Mouse (Mus musculus): ENCODE measurements around the gene Wdr41. TPM values are rescaled to one million over a fixed set of nuclear protein-coding genes. Genes with fewer than 3 reads are reported as not detected.
A peak's percentile ranks its signal among the peaks of the same experiment; 100 is the strongest.

Gene Wdr41
- polyA plus RNA-seq, 1 experiment from 2014 or later, result 20.3 TPM

- H3K9ac ChIP-seq (ENCODE audit: low read depth, low read length), result no peak overlapping the region
- no peaks in the 10 kb centered on the region for H3K4me1 ChIP-seq (replicated peaks; ENCODE audit: insufficient read depth, low read length)
- H3K36me3 ChIP-seq (ENCODE audit: insufficient read depth, low read length), result no peaks in the 10 kb centered on the region
- H3K4me2 ChIP-seq (ENCODE audit: low read length), result no peak overlapping the region
- H3K27me3 ChIP-seq (ENCODE audit: insufficient read depth, low read length), result no peaks in the 10 kb centered on the region
- H3K9me3 ChIP-seq (replicated peaks; ENCODE audit: low read length), result no peaks in the 10 kb centered on the region
- TF ChIP-seq CTCF (IDR thresholded peaks at IDR 0.05; ENCODE audit: low read depth), result no peak
- H3K27ac ChIP-seq, result 0 out of 2 replicates have a peak overlapping the region, but pooled peaks have one; percentile 2
- ATAC-seq (replicated peaks; ENCODE audit: low FRiP score, low read depth), result no peak
- no peak for DNase-seq (ENCODE audit: low spot score)
- 44% methylated on average over 17 of the region's 17 CpGs for WGBS
- no peak overlapping the region for H3K4me3 ChIP-seq (replicated peaks; ENCODE audit: low read depth, low read length)
These were observed 56.1 kb downstream of the Wdr41 start for GRCm38 (mm10) chr13:95032127-95032831.

GRCm38 (mm10) chr13:95032973-95033372, 56.8 kb downstream of the Wdr41 start:
- Histone ChIP-seq H3K4me3 (replicated peaks; ENCODE audit: low read depth, low read length) (no peak overlapping the region), H3K9ac (ENCODE audit: low read depth, low read length) (no peak overlapping the region), H3K36me3 (ENCODE audit: insufficient read depth, low read length) (no peaks in the 10 kb centered on the region), H3K27me3 (ENCODE audit: insufficient read depth, low read length) (no peaks in the 10 kb centered on the region), H3K4me1 (replicated peaks; ENCODE audit: insufficient read depth, low read length) (no peaks in the 10 kb centered on the region), H3K9me3 (replicated peaks; ENCODE audit: low read length) (no peaks in the 10 kb centered on the region), H3K27ac (peak overlapping the region; percentile 40; the same call in 1 of the 2 replicates), H3K4me2 (ENCODE audit: low read length) (no peak overlapping the region)
- 66% methylated on average over 6 of the region's 6 CpGs for WGBS
- no peak for DNase-seq (ENCODE audit: low spot score)
- no peak for TF ChIP-seq CTCF (IDR thresholded peaks at IDR 0.05; ENCODE audit: low read depth)
- ATAC-seq (replicated peaks; ENCODE audit: low FRiP score, low read depth), result peak; percentile 55

GRCm38 (mm10) chr13:95034094-95034493, 58.0 kb downstream of the Wdr41 start:
- no peaks in the 10 kb centered on the region for H3K36me3 ChIP-seq (ENCODE audit: insufficient read depth, low read length)
- ATAC-seq (replicated peaks; ENCODE audit: low FRiP score, low read depth), result no peak

GRCm38 (mm10) chr13:95034715-95035114, 58.6 kb downstream of the Wdr41 start:
- DNase-seq (ENCODE audit: low spot score) (no peak), ATAC-seq (replicated peaks; ENCODE audit: low FRiP score, low read depth) (no peak)
- Histone ChIP-seq H3K27ac (no peak overlapping the region), H3K4me2 (ENCODE audit: low read length) (no peak overlapping the region), H3K27me3 (ENCODE audit: insufficient read depth, low read length) (no peaks in the 10 kb centered on the region), H3K4me3 (replicated peaks; ENCODE audit: low read depth, low read length) (no peak overlapping the region), H3K9me3 (replicated peaks; ENCODE audit: low read length) (no peaks in the 10 kb centered on the region), H3K9ac (ENCODE audit: low read depth, low read length) (no peak overlapping the region), H3K4me1 (replicated peaks; ENCODE audit: insufficient read depth, low read length) (no peaks in the 10 kb centered on the region), H3K36me3 (ENCODE audit: insufficient read depth, low read length) (no peaks in the 10 kb centered on the region)
- no peak for TF ChIP-seq CTCF (IDR thresholded peaks at IDR 0.05; ENCODE audit: low read depth)
- WGBS, result 81% methylated on average over 2 of the region's 2 CpGs

More at GRCm38 (mm10) chr13:95034094-95034493, 58.0 kb downstream of the Wdr41 start:
- no peak overlapping the region for H3K9ac ChIP-seq (ENCODE audit: low read depth, low read length)
- 62% methylated on average over 9 of the region's 9 CpGs for WGBS
- no peak for TF ChIP-seq CTCF (IDR thresholded peaks at IDR 0.05; ENCODE audit: low read depth)
- H3K27me3 ChIP-seq (ENCODE audit: insufficient read depth, low read length), result no peaks in the 10 kb centered on the region
- no peaks in the 10 kb centered on the region for H3K4me1 ChIP-seq (replicated peaks; ENCODE audit: insufficient read depth, low read length)
- no peak for DNase-seq (ENCODE audit: low spot score)
- no peak overlapping the region for H3K27ac ChIP-seq
- H3K9me3 ChIP-seq (replicated peaks; ENCODE audit: low read length), result no peaks in the 10 kb centered on the region
- no peak overlapping the region for H3K4me2 ChIP-seq (ENCODE audit: low read length)
- no peak overlapping the region for H3K4me3 ChIP-seq (replicated peaks; ENCODE audit: low read depth, low read length)

- H3K4me1 ChIP-seq (replicated peaks; ENCODE audit: insufficient read depth, low read length), result no peaks in the 10 kb centered on the region
- H3K4me2 ChIP-seq (ENCODE audit: low read length), result no peak overlapping the region
- H3K9me3 ChIP-seq (replicated peaks; ENCODE audit: low read length), result no peaks in the 10 kb centered on the region
- no peaks in the 10 kb centered on the region for H3K36me3 ChIP-seq (ENCODE audit: insufficient read depth, low read length)
- no peaks in the 10 kb centered on the region for H3K27me3 ChIP-seq (ENCODE audit: insufficient read depth, low read length)
- TF ChIP-seq CTCF (IDR thresholded peaks at IDR 0.05; ENCODE audit: low read depth), result no peak
- DNase-seq (ENCODE audit: low spot score), result no peak
- H3K4me3 ChIP-seq (replicated peaks; ENCODE audit: low read depth, low read length), result no peak overlapping the region
- ATAC-seq (replicated peaks; ENCODE audit: low FRiP score, low read depth), result no peak
- 50% methylated on average over 4 of the region's 4 CpGs for WGBS
- no peak overlapping the region for H3K9ac ChIP-seq (ENCODE audit: low read depth, low read length)
- no peak overlapping the region for H3K27ac ChIP-seq
These were observed 62.1 kb downstream of the Wdr41 start for GRCm38 (mm10) chr13:95038200-95038599.

- no peak overlapping the region for H3K9ac ChIP-seq (ENCODE audit: low read depth, low read length)
- WGBS, result 66% methylated on average over 9 of the region's 9 CpGs
- no peak overlapping the region for H3K4me3 ChIP-seq (replicated peaks; ENCODE audit: low read depth, low read length)
- no peak for DNase-seq (ENCODE audit: low spot score)
- no peaks in the 10 kb centered on the region for H3K9me3 ChIP-seq (replicated peaks; ENCODE audit: low read length)
- H3K4me1 ChIP-seq (replicated peaks; ENCODE audit: insufficient read depth, low read length), result no peaks in the 10 kb centered on the region
- no peaks in the 10 kb centered on the region for H3K36me3 ChIP-seq (ENCODE audit: insufficient read depth, low read length)
- H3K27me3 ChIP-seq (ENCODE audit: insufficient read depth, low read length), result no peaks in the 10 kb centered on the region
- H3K4me2 ChIP-seq (ENCODE audit: low read length), result no peak overlapping the region
- H3K27ac ChIP-seq, result no peak overlapping the region
- ATAC-seq (replicated peaks; ENCODE audit: low FRiP score, low read depth), result no peak
- TF ChIP-seq CTCF (IDR thresholded peaks at IDR 0.05; ENCODE audit: low read depth), result no peak
These were observed 64.1 kb downstream of the Wdr41 start for GRCm38 (mm10) chr13:95040140-95040738.
